Mouse (Mus musculus): ENCODE data around the gene Ppfia1. TPM values are rescaled to one million over a fixed set of nuclear protein-coding genes. Genes with fewer than 3 reads are reported as not detected.

Gene Ppfia1
- polyA plus RNA-seq, 1 experiment from 2014 or later: 19.2 TPM

DNA sequence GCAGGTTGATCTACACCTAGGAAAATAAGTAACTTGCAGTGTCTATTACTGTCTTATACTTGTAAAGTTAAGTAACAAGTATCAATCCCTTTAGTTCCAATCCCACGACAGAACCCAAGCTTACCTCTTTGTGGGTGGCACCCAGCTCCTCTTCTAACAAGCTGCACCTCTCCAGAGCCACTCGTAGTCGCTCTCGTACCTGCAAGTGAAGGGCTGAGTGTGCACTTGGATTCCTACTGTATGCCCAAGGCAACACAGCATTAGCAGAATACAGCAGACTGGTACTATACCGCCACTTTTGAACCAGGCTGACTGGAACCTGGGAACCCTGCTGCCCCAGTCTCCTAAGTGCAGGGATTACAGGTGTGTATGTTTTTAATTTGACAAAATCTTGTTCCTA is 33.7 kb downstream of the Ppfia1 start:
- Histone ChIP-seq H3K9ac (ENCODE audit: low read length) (no peak overlapping the region), H3K9me3 (replicated peaks; ENCODE audit: control insufficient read depth, low read length) (no peaks in the 10 kb centered on the region), H3K36me3 (ENCODE audit: control insufficient read depth, insufficient read depth, low read length) (peaks cover 8% of the 10 kb centered on the region; the same call in 1 of the 2 replicates), H3K4me1 (ENCODE audit: control insufficient read depth, insufficient read depth, low read length) (no peaks in the 10 kb centered on the region), H3K4me2 (ENCODE audit: low read depth, low read length) (no peak overlapping the region), H3K4me3 (replicated peaks; ENCODE audit: low read length) (no peak overlapping the region), H3K27ac (ENCODE audit: low read length) (no peak overlapping the region), H3K27me3 (ENCODE audit: control insufficient read depth, insufficient read depth, low read length) (no peaks in the 10 kb centered on the region)
- no peak for ATAC-seq (ENCODE audit: insufficient read depth, low FRiP score)
- 95% methylated on average over 5 of the region's 5 CpGs for WGBS

DNA sequence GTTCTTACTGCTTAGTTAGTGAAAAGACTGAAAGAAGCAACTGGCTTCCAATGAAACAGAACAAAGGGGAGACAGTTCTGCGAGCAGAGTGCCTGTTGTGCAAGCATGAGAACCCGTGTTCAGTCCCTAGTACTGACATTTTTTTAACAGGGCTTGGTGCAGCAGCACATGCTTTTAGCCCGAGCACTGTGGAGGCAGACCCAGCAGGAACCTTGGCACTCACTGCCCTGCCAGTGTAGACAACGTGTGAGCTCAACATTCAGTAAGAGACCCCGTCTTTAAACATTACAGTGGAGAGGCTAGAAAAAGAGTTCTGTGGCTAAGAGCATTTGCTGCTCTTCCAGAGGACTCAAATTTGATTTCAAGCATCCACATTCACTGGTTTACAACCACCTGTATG is 36.8 kb downstream of the Ppfia1 start:
- no peaks in the 10 kb centered on the region for H3K27me3 ChIP-seq (ENCODE audit: control insufficient read depth, insufficient read depth, low read length)
- H3K4me2 ChIP-seq (ENCODE audit: low read depth, low read length): no peak overlapping the region
- no peak overlapping the region; the same call in 1 of the 2 replicates for H3K27ac ChIP-seq (ENCODE audit: low read length)
- ATAC-seq (ENCODE audit: insufficient read depth, low FRiP score): no peak
- H3K9ac ChIP-seq (ENCODE audit: low read length): no peak overlapping the region
- 83% methylated on average over 5 of the region's 5 CpGs for WGBS
- no peaks in the 10 kb centered on the region for H3K9me3 ChIP-seq (replicated peaks; ENCODE audit: control insufficient read depth, low read length)
- no peaks in the 10 kb centered on the region for H3K4me1 ChIP-seq (ENCODE audit: control insufficient read depth, insufficient read depth, low read length)
- H3K36me3 ChIP-seq (ENCODE audit: control insufficient read depth, insufficient read depth, low read length): peaks cover 8% of the 10 kb centered on the region
- H3K4me3 ChIP-seq (replicated peaks; ENCODE audit: low read length): no peak overlapping the region

DNA sequence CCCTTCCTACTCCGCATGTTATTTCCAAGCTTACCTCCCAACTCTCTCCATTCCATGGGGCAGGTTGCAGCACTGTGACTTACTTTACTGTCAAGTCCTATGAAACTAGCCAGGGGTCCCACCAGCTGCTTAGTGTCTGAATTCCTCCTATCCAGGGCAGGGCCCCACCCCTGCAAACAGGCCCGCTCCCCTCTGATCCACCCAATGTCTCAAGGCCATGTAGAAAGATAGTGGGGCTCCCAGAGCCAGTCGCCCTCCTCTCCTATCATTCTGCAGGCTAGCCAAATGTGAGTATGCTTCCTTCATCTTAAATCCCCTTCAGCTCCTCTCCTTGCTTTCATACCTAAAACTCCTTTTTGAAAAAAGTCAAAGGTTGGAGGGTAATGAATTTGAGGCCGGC is 44.4 kb downstream of the Ppfia1 start:
- Histone ChIP-seq H3K36me3 (ENCODE audit: control insufficient read depth, insufficient read depth, low read length) (peaks cover 16% of the 10 kb centered on the region), H3K4me3 (replicated peaks; ENCODE audit: low read length) (no peak overlapping the region), H3K9me3 (replicated peaks; ENCODE audit: control insufficient read depth, low read length) (no peaks in the 10 kb centered on the region), H3K9ac (ENCODE audit: low read length) (no peak overlapping the region), H3K27me3 (ENCODE audit: control insufficient read depth, insufficient read depth, low read length) (no peaks in the 10 kb centered on the region), H3K27ac (ENCODE audit: low read length) (no peak overlapping the region), H3K4me1 (ENCODE audit: control insufficient read depth, insufficient read depth, low read length) (no peaks in the 10 kb centered on the region), H3K4me2 (ENCODE audit: low read depth, low read length) (no peak overlapping the region)
- WGBS: 92% methylated on average over 4 of the region's 4 CpGs
- no peak for ATAC-seq (ENCODE audit: insufficient read depth, low FRiP score)

DNA sequence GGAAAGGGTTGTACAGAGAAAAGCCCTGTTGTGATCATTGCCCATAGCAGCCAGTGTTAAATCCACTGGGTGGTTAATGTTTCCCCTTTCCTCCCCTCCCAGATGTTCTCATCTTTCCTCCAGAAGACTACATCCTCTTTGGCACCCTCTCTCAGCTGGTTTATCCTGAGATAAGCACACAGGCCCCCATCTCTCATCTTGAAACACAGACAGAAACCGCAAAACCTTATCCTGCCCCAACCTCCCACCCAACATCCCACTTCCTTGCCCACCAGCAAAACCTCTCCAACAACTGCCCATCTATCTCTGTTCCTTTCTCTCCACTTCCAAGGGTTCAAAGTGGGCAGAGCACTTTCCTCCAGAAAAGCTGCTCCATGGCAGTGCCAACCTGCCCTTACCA is 46.7 kb downstream of the Ppfia1 start:
- H3K9me3 ChIP-seq (replicated peaks; ENCODE audit: control insufficient read depth, low read length): no peaks in the 10 kb centered on the region
- H3K4me1 ChIP-seq (ENCODE audit: control insufficient read depth, insufficient read depth, low read length): no peaks in the 10 kb centered on the region
- no peak for ATAC-seq (ENCODE audit: insufficient read depth, low FRiP score)
- no peak overlapping the region for H3K4me2 ChIP-seq (ENCODE audit: low read depth, low read length)
- WGBS: 93% methylated on average over 1 of the region's 1 CpGs
- H3K36me3 ChIP-seq (ENCODE audit: control insufficient read depth, insufficient read depth, low read length): peaks cover 16% of the 10 kb centered on the region
- no peak overlapping the region for H3K27ac ChIP-seq (ENCODE audit: low read length)
- H3K27me3 ChIP-seq (ENCODE audit: control insufficient read depth, insufficient read depth, low read length): no peaks in the 10 kb centered on the region
- no peak overlapping the region for H3K9ac ChIP-seq (ENCODE audit: low read length)
- no peak overlapping the region for H3K4me3 ChIP-seq (replicated peaks; ENCODE audit: low read length)

DNA sequence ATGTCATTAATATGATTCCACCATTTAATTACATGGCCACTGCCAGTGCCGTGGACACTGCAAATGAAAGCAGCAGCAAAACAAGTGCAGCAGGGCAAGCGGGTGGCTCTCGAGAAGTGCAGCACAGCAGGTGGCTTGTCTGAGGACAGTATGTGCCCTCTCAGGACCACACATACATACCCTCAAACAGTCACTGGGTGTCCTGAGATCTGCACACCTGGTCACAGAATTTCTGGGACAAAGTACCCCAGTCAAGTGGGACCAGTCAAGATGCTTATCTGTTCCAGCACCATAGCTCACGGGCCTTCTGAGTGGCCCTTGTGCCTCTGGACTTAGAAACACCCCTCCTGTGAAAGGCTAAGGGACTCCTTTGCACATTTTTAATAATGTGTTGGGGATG is 49.6 kb downstream of the Ppfia1 start:
- Histone ChIP-seq H3K4me2 (ENCODE audit: low read depth, low read length) (no peak overlapping the region), H3K4me3 (replicated peaks; ENCODE audit: low read length) (no peak overlapping the region), H3K27ac (ENCODE audit: low read length) (no peak overlapping the region), H3K27me3 (ENCODE audit: control insufficient read depth, insufficient read depth, low read length) (no peaks in the 10 kb centered on the region), H3K36me3 (ENCODE audit: control insufficient read depth, insufficient read depth, low read length) (peaks cover 13% of the 10 kb centered on the region; the same call in 1 of the 2 replicates), H3K9ac (ENCODE audit: low read length) (no peak overlapping the region), H3K9me3 (replicated peaks; ENCODE audit: control insufficient read depth, low read length) (no peaks in the 10 kb centered on the region), H3K4me1 (ENCODE audit: control insufficient read depth, insufficient read depth, low read length) (no peaks in the 10 kb centered on the region)
- no peak for ATAC-seq (ENCODE audit: insufficient read depth, low FRiP score)
- 78% methylated on average over 4 of the region's 4 CpGs for WGBS

GRCm38 (mm10) chr7:144492931-144493330 is 60.6 kb downstream of the Ppfia1 start:
- peaks cover 22% of the 10 kb centered on the region; the same call in 1 of the 2 replicates for H3K36me3 ChIP-seq (ENCODE audit: control insufficient read depth, insufficient read depth, low read length)
- 81% methylated on average over 1 of the region's 1 CpGs for WGBS

GRCm38 (mm10) chr7:144490201-144490873 is 63.2 kb downstream of the Ppfia1 start:
- Histone ChIP-seq H3K4me2 (ENCODE audit: low read depth, low read length) (no peak overlapping the region), H3K4me3 (replicated peaks; ENCODE audit: low read length) (no peak overlapping the region), H3K9me3 (replicated peaks; ENCODE audit: control insufficient read depth, low read length) (no peaks in the 10 kb centered on the region), H3K27me3 (ENCODE audit: control insufficient read depth, insufficient read depth, low read length) (no peaks in the 10 kb centered on the region), H3K27ac (ENCODE audit: low read length) (no peak overlapping the region), H3K9ac (ENCODE audit: low read length) (no peak overlapping the region), H3K36me3 (ENCODE audit: control insufficient read depth, insufficient read depth, low read length) (peaks cover 8% of the 10 kb centered on the region; the same call in 1 of the 2 replicates), H3K4me1 (ENCODE audit: control insufficient read depth, insufficient read depth, low read length) (no peaks in the 10 kb centered on the region)
- no peak for ATAC-seq (ENCODE audit: insufficient read depth, low FRiP score)
- 83% methylated on average over 8 of the region's 8 CpGs for WGBS

More at GRCm38 (mm10) chr7:144492931-144493330, 60.6 kb downstream of the Ppfia1 start:
- no peak for ATAC-seq (ENCODE audit: insufficient read depth, low FRiP score)
- H3K4me1 ChIP-seq (ENCODE audit: control insufficient read depth, insufficient read depth, low read length): no peaks in the 10 kb centered on the region
- H3K9me3 ChIP-seq (replicated peaks; ENCODE audit: control insufficient read depth, low read length): no peaks in the 10 kb centered on the region
- no peak overlapping the region for H3K9ac ChIP-seq (ENCODE audit: low read length)
- H3K4me2 ChIP-seq (ENCODE audit: low read depth, low read length): no peak overlapping the region
- no peak overlapping the region for H3K27ac ChIP-seq (ENCODE audit: low read length)
- H3K27me3 ChIP-seq (ENCODE audit: control insufficient read depth, insufficient read depth, low read length): no peaks in the 10 kb centered on the region
- H3K4me3 ChIP-seq (replicated peaks; ENCODE audit: low read length): no peak overlapping the region

DNA sequence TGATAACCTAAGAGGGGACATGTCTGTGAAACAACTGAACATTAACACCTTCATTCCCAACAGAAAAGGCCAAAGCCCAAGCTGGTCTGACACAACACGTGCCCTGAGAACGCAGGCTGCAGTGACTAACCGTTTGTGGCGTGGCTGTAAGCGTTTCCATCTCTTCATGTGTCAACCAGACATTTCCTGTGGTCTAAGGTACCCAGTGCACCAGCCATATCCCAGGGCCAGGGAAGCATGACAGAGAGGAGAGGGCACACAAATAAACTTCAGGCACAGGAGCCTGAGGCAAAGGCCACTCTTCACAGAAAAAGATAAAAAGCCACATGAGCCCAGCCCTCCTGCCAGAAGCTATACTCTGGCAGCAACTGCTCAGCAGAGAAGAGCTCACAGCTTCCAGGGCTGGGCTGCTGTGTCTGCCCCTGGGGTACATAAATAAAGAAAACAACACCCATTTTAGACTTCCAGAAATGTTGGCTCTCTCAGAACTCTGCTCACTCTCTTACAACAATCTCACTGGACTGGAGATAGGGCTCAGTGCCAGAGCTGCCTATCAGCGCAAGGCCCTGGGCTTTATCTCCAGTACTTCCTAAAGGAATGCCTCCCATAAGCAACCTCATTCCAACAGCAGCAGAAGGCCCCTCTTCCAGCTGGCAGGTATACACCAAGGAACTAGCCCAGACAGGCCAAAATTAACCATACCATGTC is 64.3 kb downstream of the Ppfia1 start:
- 0 out of 2 replicates have a peak, but pooled peaks have one; percentile 21 for ATAC-seq (ENCODE audit: insufficient read depth, low FRiP score)
- H3K27ac ChIP-seq (ENCODE audit: low read length): no peak overlapping the region
- 79% methylated on average over 6 of the region's 6 CpGs for WGBS

DNA sequence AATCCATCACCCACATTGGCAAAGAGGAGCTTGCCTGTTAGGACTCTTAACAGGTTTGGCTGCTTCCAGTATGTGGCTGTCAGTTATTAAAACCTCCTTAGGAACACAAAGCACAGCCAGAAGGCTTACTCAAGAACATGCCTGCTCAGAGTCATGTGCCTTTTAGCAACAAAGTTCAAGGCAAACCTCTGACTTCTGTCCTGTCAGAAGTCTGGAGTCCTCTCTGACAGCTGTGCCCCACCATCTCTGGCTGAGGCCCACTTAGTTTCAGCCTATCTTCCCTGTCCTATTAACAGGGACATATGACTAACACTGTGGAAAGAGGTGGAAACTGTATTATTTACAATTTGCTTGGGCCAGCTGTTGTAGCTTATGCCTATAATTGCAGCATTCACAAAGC is 73.2 kb downstream of the Ppfia1 start:
- H3K4me1 ChIP-seq (ENCODE audit: control insufficient read depth, insufficient read depth, low read length): no peaks in the 10 kb centered on the region
- H3K27me3 ChIP-seq (ENCODE audit: control insufficient read depth, insufficient read depth, low read length): no peaks in the 10 kb centered on the region
- H3K9me3 ChIP-seq (replicated peaks; ENCODE audit: control insufficient read depth, low read length): no peaks in the 10 kb centered on the region
- H3K9ac ChIP-seq (ENCODE audit: low read length): no peak overlapping the region
- H3K36me3 ChIP-seq (ENCODE audit: control insufficient read depth, insufficient read depth, low read length): peaks cover 32% of the 10 kb centered on the region
- no peak overlapping the region for H3K27ac ChIP-seq (ENCODE audit: low read length)
- ATAC-seq (ENCODE audit: insufficient read depth, low FRiP score): no peak
- H3K4me2 ChIP-seq (ENCODE audit: low read depth, low read length): no peak overlapping the region
- H3K4me3 ChIP-seq (replicated peaks; ENCODE audit: low read length): no peak overlapping the region

More for the DNA sequence above, 64.3 kb downstream of the Ppfia1 start:
- Histone ChIP-seq H3K9ac (ENCODE audit: low read length) (no peak overlapping the region), H3K4me1 (ENCODE audit: control insufficient read depth, insufficient read depth, low read length) (no peaks in the 10 kb centered on the region), H3K36me3 (ENCODE audit: control insufficient read depth, insufficient read depth, low read length) (peaks cover 8% of the 10 kb centered on the region; the same call in 1 of the 2 replicates), H3K27me3 (ENCODE audit: control insufficient read depth, insufficient read depth, low read length) (no peaks in the 10 kb centered on the region), H3K4me3 (replicated peaks; ENCODE audit: low read length) (no peak overlapping the region), H3K4me2 (ENCODE audit: low read depth, low read length) (no peak overlapping the region), H3K9me3 (replicated peaks; ENCODE audit: control insufficient read depth, low read length) (no peaks in the 10 kb centered on the region)
